Mouse (Mus musculus): ENCODE measurements around the gene Agtrap. TPM values are rescaled to one million over a fixed set of nuclear protein-coding genes. Genes with fewer than 3 reads are reported as not detected.

Agtrap gene
- total RNA-seq, 2 experiments from 2014 or later = 5.5 to 7.3 TPM

Other genes starting within 250 kb of the Agtrap start
- 10 to 100 TPM; 18.4 to 21.2 TPM for gene Zfp933, start 239.7 kb downstream of the Agtrap start, total RNA-seq (2021)
- 10 to 100 TPM; 20.3 to 25.1 TPM for gene Miip, start 219.2 kb downstream of the Agtrap start, total RNA-seq (2021)
- 1 to 10 TPM; 7.3 to 8.2 TPM for gene Fv1, start 219.1 kb downstream of the Agtrap start, total RNA-seq (2021)
- 100 to 1,000 TPM; 149 to 175 TPM for gene Mfn2, start 183.3 kb downstream of the Agtrap start, total RNA-seq (2021)
- gene Plod1, start 151.3 kb downstream of the Agtrap start, total RNA-seq (2021) = 10 to 100 TPM; 24.0 to 26.0 TPM
- gene 2510039O18Rik, start 147.1 kb downstream of the Agtrap start, total RNA-seq (2021) = 10 to 100 TPM; 29.0 to 29.3 TPM
- not detected for gene Nppb, start 102.2 kb downstream of the Agtrap start, total RNA-seq (2021)
- under 1 TPM in 1 of 2 experiments, not detected in 1; 0.43 TPM for gene Nppa, start 87.3 kb downstream of the Agtrap start, total RNA-seq (2021)
- gene Clcn6, start 49.2 kb downstream of the Agtrap start, total RNA-seq (2021) = 10 to 100 TPM; 67.8 to 70.3 TPM
- 10 to 100 TPM; 23.3 to 24.9 TPM for gene Mthfr, start 49.0 kb downstream of the Agtrap start, total RNA-seq (2021)
- 10 to 100 TPM; 24.1 to 26.5 TPM for gene Mad2l2, start 42.4 kb upstream of the Agtrap start, total RNA-seq (2021)
- gene Draxin, start 42.7 kb upstream of the Agtrap start, total RNA-seq (2021) = 10 to 100 TPM in 1 of 2 experiments, 1 to 10 TPM in 1; 9.9 to 10.8 TPM
- gene Fbxo6, start 64.1 kb upstream of the Agtrap start, total RNA-seq (2021) = 10 to 100 TPM; 22.6 to 26.3 TPM
- 10 to 100 TPM; 86.6 to 87.7 TPM for gene Fbxo44, start 72.5 kb upstream of the Agtrap start, total RNA-seq (2021)
- gene Fbxo2, start 72.6 kb upstream of the Agtrap start, total RNA-seq (2021) = 10 to 100 TPM; 45.9 to 49.7 TPM
- gene Disp3, start 199.9 kb upstream of the Agtrap start, total RNA-seq (2021) = 10 to 100 TPM; 19.7 to 24.9 TPM

Measured in layer of hippocampus, postnatal 10 days (tissue).